Mouse (Mus musculus) intestine, embryonic 16.5 days (tissue): ENCODE data around the gene BC107364. TPM values are rescaled to one million over a fixed set of nuclear protein-coding genes. Genes with fewer than 3 reads are reported as not detected.
A peak's percentile ranks its signal among the peaks of the same experiment; 100 is the strongest.
"Not testable (repeated sequence)": the region's sequence is repeated elsewhere in the genome, so short reads cannot be mapped to it uniquely, and the experiment has no call there.

Source experiments
- ATAC-seq: fragments of 200-750 bp; cut with Nextera tagmentation; 2 replicates; pipeline ENCODE4 v1.8.0; 2017; ENCODE audit warnings: moderate TSS enrichment, moderate library complexity
- H3K27ac ChIP-seq: fragments of 300-500 bp; sonication (generic); 2 replicates; pipeline ENCODE4 v1.5.1; 2014; ENCODE audit warnings: mild to moderate bottlenecking, low read length
- H3K27me3 ChIP-seq: fragments of 300-500 bp; sonication (generic); replicated peaks from 2 replicates; pipeline ENCODE4 v1.6.1; 2014; ENCODE audit warnings: low read length, control low read depth, mixed read lengths; ENCODE audit not compliant: control insufficient read depth, insufficient read depth
- H3K36me3 ChIP-seq: fragments of 300-500 bp; sonication (generic); 2 replicates; pipeline ENCODE4 v1.6.1; 2014; ENCODE audit warnings: low read length, control low read depth; ENCODE audit not compliant: control insufficient read depth, insufficient read depth
- H3K4me1 ChIP-seq: fragments of 300-500 bp; sonication (generic); 2 replicates; pipeline ENCODE4 v1.6.1; 2014; ENCODE audit warnings: low read length, control low read depth, mixed read lengths; ENCODE audit not compliant: control insufficient read depth, insufficient read depth
- H3K4me2 ChIP-seq: fragments of 300-500 bp; sonication (generic); 2 replicates; pipeline ENCODE4 v1.6.1; 2014; ENCODE audit warnings: low read depth, low read length, control low read depth
- H3K4me3 ChIP-seq: fragments of 300-500 bp; sonication (generic); 2 replicates; pipeline ENCODE4 v1.5.1; 2014; ENCODE audit warnings: mild to moderate bottlenecking, low read length
- H3K9ac ChIP-seq: fragments of 300-500 bp; sonication (generic); 2 replicates; pipeline ENCODE4 v1.6.1; 2014; ENCODE audit warnings: low read depth, low read length
- H3K9me3 ChIP-seq: fragments of 300-500 bp; sonication (generic); 2 replicates; pipeline ENCODE4 v1.6.1; 2016; ENCODE audit warnings: low read length, control low read depth; ENCODE audit not compliant: control insufficient read depth
- WGBS: fragments of 180-500 bp; shearing (Covaris S2); extraction: QIAGEN DNeasy Blood & Tissue Kit; methylation state at CpG from one replicate; pipeline ENCODE4 v1.1.7; 2014; 5-methylcytosine and 5-hydroxymethylcytosine counted together
- polyA plus RNA-seq: library from polyadenylated mRNA; unstranded; fragments of >200 nt; fragmentation: Nextera tagmentation; extraction: Ambion mirVana; gene quantifications from 2 replicates; pipeline ENCODE4 v1.2.1, GENCODE M21; 2015

Gene BC107364
- polyA plus RNA-seq, 1 experiment from 2014 or later: 0.12 TPM

DNA sequence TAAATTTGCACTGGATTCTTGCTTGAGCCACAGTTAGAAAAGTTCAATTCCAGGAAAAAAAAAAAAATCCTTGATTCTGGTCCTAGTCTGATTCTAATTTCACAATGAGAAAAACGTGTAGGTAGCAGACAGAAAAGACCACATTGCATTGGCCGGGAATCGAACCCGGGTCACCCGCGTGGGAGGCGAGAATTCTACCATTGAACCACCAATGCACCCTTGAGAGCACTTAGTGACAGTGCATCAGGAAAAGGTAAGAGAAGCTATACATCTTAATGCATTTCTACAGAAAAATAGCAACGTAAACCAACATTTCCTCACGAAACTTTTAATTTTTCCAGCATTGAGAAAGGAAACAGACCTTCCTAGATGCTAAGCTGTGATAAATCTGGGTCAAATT lies 28.2 kb downstream of the BC107364 start:
- Histone ChIP-seq H3K27ac (no peak overlapping the region), H3K4me3 (no peak overlapping the region), H3K36me3 (no peaks in the 10 kb centered on the region), H3K9me3 (no peaks in the 10 kb centered on the region), H3K4me2 (no peak overlapping the region), H3K27me3 (0 out of 2 replicates have a peak, but pooled peaks cover 3% of the 10 kb centered on the region), H3K9ac (no peak overlapping the region), H3K4me1 (no peaks in the 10 kb centered on the region)
- WGBS: 21% methylated on average over 9 of the region's 9 CpGs
- ATAC-seq: no peak

GRCm38 (mm10) chr3:96420796-96421195 lies 31.3 kb downstream of the BC107364 start:
- 48% methylated on average over 3 of the region's 3 CpGs for WGBS

GRCm38 (mm10) chr3:96418902-96419301 lies 33.2 kb downstream of the BC107364 start:
- not testable (repeated sequence) for ATAC-seq

More at GRCm38 (mm10) chr3:96420796-96421195, 31.3 kb downstream of the BC107364 start:
- Histone ChIP-seq H3K27me3 (0 out of 2 replicates have a peak, but pooled peaks cover 3% of the 10 kb centered on the region), H3K4me1 (no peaks in the 10 kb centered on the region), H3K4me3 (no peak overlapping the region), H3K9ac (no peak overlapping the region), H3K4me2 (no peak overlapping the region), H3K36me3 (no peaks in the 10 kb centered on the region), H3K27ac (no peak overlapping the region), H3K9me3 (no peaks in the 10 kb centered on the region)
- no peak for ATAC-seq

GRCm38 (mm10) chr3:96417850-96418815 lies 34.0 kb downstream of the BC107364 start:
- Histone ChIP-seq H3K4me3 (no peak overlapping the region), H3K9ac (no peak overlapping the region), H3K4me1 (no peaks in the 10 kb centered on the region), H3K9me3 (no peaks in the 10 kb centered on the region), H3K27me3 (0 out of 2 replicates have a peak, but pooled peaks cover 3% of the 10 kb centered on the region), H3K4me2 (no peak overlapping the region), H3K27ac (no peak overlapping the region), H3K36me3 (no peaks in the 10 kb centered on the region)
- 73% methylated on average over 7 of the region's 7 CpGs for WGBS
- ATAC-seq: no peak

More at GRCm38 (mm10) chr3:96418902-96419301, 33.2 kb downstream of the BC107364 start:
- H3K27ac ChIP-seq, H3K4me1 ChIP-seq, H3K9me3 ChIP-seq, H3K9ac ChIP-seq, H3K27me3 ChIP-seq, H3K36me3 ChIP-seq, H3K4me2 ChIP-seq, H3K4me3 ChIP-seq: not testable (repeated sequence)
- 68% methylated on average over 5 of the region's 5 CpGs for WGBS

DNA sequence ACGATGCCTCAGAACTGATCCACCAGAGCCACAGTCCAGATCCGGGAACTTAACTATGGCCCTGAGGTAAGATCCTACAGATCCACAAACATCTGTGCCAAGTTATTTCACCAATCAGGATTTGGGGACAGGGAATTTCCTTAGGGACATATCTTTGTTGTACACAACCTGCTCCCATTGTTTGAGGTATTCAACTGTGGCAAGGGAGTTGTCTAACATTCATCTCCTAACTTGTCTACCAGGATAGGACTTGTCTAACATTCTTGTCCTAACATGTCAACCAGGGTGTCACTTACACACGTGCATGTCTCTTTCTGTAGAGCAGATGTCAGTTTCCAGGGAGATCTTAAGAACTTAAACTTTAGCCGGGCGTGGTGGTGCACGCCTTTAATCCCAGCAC lies 35.5 kb downstream of the BC107364 start:
- Histone ChIP-seq H3K4me3 (no peak overlapping the region), H3K4me1 (no peaks in the 10 kb centered on the region), H3K4me2 (no peak overlapping the region), H3K9ac (no peak overlapping the region), H3K27me3 (no peaks in the 10 kb centered on the region), H3K27ac (no peak overlapping the region), H3K36me3 (no peaks in the 10 kb centered on the region), H3K9me3 (no peaks in the 10 kb centered on the region)
- 93% methylated on average over 6 of the region's 6 CpGs for WGBS
- no peak for ATAC-seq

GRCm38 (mm10) chr3:96416056-96416455 lies 36.0 kb downstream of the BC107364 start:
- H3K36me3 ChIP-seq: no peaks in the 10 kb centered on the region
- no peak overlapping the region for H3K27ac ChIP-seq
- H3K27me3 ChIP-seq: 0 out of 2 replicates have a peak, but pooled peaks cover 2% of the 10 kb centered on the region
- no peak overlapping the region for H3K4me2 ChIP-seq
- no peak for ATAC-seq
- no peaks in the 10 kb centered on the region for H3K4me1 ChIP-seq
- H3K9me3 ChIP-seq: no peaks in the 10 kb centered on the region
- H3K4me3 ChIP-seq: no peak overlapping the region
- no peak overlapping the region for H3K9ac ChIP-seq
- WGBS: 91% methylated on average over 2 of the region's 2 CpGs

GRCm38 (mm10) chr3:96414951-96415327 lies 37.2 kb downstream of the BC107364 start:
- Histone ChIP-seq H3K9me3 (no peaks in the 10 kb centered on the region), H3K4me1 (no peaks in the 10 kb centered on the region), H3K4me2 (peak overlapping the region; percentile 91), H3K36me3 (no peaks in the 10 kb centered on the region), H3K27ac (no peak overlapping the region), H3K9ac (0 out of 2 replicates have a peak overlapping the region, but pooled peaks have one; percentile 95), H3K4me3 (peak overlapping the region; percentile 77), H3K27me3 (peaks cover 13% of the 10 kb centered on the region)
- WGBS: 43% methylated on average over 7 of the region's 7 CpGs
- ATAC-seq: no peak

DNA sequence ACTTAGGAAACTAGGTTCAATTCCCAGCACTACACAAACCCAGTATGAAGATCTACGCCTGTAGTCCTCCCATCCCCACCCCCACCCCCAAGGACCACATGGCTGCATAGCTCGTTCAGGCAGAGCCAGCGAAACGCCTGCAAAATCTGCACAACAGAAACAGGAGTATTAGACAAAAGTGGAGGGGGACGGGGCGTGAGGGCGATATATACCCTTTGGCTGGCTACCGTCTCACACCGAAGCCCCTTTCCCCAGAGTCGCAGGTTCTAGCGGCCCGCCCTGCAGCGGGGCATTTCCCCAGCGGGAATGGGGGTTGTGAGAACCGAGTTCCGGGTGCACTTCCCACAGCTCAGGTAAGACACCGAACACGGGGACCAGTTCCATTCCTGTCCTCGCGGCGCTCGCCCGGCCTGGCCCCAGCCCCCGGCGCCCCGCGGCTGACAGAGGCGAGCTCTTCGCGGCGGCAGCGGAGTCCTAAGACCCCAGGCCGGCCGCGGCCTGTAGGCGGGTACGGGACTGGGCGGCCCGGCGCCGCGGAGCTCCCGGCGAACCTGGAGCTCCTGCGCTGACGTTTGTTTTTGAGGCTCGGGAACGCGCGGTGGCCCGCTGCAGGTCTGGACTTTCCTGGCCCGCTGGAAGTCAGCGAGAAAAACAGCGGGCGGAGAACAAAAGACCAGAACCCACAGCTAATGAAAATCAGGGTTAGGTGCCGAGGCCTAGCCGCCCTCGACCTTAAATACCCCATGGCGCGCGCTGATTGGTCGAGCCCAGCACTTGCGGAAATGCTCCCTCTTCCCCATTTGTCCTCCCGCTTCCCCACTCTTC lies 37.8 kb downstream of the BC107364 start:
- Histone ChIP-seq H3K4me2 (peak overlapping the region; percentile 91), H3K9ac (peak overlapping the region; percentile 95), H3K9me3 (no peaks in the 10 kb centered on the region), H3K4me1 (peaks cover 3% of the 10 kb centered on the region; the same call in 1 of the 2 replicates), H3K27me3 (peaks cover 13% of the 10 kb centered on the region), H3K27ac (peak overlapping the region; percentile 86), H3K36me3 (no peaks in the 10 kb centered on the region), H3K4me3 (peak overlapping the region; percentile 77)
- under 1% methylated on average over 64 of the region's 64 CpGs for WGBS
- peak; percentile 85 for ATAC-seq

- Histone ChIP-seq H3K4me3 (peak overlapping the region; percentile 77), H3K9ac (peak overlapping the region; percentile 95; the same call in 1 of the 2 replicates), H3K27me3 (peaks cover 13% of the 10 kb centered on the region), H3K27ac (no peak overlapping the region), H3K4me1 (peaks cover 3% of the 10 kb centered on the region; the same call in 1 of the 2 replicates), H3K9me3 (no peaks in the 10 kb centered on the region), H3K36me3 (no peaks in the 10 kb centered on the region), H3K4me2 (peak overlapping the region; percentile 91)
- WGBS: 67% methylated on average over 9 of the region's 9 CpGs
- no peak for ATAC-seq
Observed at GRCm38 (mm10) chr3:96413581-96414125, 38.5 kb downstream of the BC107364 start.
